Mouse (Mus musculus) left cerebral cortex, adult 11 months (tissue): ENCODE data around the gene Mecr.
A peak's percentile ranks its signal among the peaks of the same experiment; 100 is the strongest.

Experiments
- DNase-seq: peaks from one replicate; pipeline ENCODE4 v3.0.0; 2022; ENCODE audit warnings: low spot score

Mecr gene

DNA sequence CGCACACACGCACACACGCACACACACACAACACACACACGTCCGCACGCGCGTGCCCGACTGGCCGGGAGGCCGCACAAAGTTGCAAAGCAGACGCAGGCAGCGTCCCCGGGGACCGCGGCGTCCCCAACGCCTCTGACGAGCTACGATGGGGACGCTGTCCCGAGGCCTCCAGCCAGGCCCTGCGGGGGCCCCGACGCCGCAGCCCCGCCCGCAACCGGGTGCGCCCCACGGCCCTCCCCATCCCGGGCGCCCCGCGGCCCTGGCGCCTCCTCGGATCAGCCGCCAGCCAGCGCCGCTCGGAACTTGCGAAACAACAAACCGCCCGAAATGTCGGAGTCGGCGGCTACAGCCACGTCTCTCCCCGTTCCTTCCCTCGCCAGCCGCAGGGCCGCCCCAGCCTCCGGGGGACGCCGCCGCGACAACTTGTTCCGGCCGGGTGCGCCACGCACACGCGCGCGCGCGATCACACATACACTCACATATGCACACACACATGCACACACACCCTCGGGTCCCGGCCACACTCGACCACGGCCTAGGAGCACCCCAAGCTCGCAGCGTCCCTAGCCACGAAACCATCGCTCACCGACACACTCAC is 6.3 kb upstream of the Mecr start:
- DNase-seq, result no peak

DNA sequence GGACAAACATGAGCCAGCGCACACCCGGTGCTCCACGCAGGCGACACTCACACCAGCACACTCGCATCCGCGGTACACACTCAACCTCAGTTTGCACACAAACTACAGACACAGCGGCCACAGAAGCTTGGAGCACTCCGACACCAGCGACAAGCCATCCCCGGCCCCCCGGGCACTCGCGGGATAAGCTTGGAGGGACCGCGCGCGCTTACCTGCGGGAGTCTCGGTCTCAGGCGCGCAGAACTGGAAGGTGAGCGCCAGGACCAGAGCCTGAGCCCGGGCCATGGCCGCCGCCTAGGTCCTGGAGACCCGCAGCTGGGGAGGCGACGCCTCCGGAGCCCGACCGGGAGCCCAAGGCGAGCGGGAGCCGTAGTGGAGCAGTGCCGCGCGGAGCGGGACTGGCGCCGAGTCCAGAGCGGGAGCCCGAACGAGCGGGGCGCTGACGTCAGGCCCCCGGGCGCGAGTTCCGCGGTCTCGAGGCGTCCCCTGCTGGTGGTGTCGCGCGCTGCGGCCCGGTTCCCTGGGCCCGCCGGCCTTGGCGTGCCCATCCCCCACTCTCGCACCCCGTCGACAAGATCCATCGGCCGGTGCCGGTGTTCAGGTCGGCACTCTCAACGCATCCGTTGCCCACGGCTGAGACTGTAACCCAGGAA is 5.3 kb upstream of the Mecr start, which contains the start of gene Ptpru:
Gene Ptpru (minus strand): TSS at position 417 of the 653 bp plus-strand sequence.
- peak; percentile 78 for DNase-seq

DNA sequence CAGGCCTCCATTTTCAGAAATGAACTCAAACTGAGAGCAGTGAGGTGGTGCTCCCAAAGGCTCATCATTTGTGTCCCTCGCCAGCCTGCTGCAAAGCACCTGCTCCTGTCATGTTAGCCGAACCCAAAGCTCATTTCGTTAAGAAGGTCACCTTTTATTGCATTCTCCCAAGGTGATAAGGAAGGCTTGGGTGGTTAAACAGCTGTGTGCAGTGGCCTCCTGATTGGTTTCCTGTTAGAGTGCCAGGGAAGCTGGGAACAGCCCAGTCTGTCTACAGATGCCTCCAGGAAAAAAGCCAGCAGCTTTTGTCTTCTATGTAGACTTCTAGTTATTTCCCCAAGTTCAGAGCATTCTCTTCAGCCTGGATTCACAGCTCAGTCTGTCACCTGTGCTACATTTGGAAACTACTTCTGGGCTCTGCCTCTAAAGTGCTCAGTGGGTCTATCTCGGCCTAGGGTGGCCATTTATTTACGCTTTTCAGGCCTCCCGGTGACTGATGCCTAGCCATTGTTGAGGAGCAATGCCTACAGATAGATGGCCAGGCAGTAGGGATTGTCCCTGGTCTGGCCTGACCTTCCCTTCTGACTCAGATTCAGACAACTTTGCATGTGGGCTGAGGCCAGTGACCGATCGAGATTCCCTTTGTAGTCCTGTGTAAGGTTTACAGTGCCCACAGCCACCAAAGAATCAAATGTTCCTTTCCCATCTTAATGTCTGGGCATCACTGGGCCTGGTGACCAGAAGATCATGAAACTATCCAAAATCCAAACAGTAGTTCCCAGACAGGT is 2.9 kb downstream of the Mecr start:
- no peak for DNase-seq

DNA sequence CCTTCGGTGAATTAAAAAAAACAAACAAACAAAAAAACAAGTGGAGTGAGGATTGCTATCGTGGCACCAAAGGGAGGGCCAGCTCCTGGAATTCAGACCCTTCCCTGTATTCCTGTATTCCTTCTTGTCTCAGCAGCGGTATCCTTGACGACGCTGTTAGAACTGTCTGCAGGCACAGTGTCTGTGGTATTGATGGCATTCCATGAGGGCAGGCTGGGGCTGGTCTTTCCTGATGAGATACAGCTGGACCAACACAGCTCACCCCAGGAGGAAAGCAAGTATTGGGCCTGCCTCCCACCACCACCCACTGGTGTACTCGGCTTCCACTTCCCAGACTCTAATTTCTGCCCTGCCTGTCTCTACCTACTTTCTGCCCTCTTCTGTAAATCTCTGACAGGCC is 4.8 kb downstream of the Mecr start:
- no peak for DNase-seq

DNA sequence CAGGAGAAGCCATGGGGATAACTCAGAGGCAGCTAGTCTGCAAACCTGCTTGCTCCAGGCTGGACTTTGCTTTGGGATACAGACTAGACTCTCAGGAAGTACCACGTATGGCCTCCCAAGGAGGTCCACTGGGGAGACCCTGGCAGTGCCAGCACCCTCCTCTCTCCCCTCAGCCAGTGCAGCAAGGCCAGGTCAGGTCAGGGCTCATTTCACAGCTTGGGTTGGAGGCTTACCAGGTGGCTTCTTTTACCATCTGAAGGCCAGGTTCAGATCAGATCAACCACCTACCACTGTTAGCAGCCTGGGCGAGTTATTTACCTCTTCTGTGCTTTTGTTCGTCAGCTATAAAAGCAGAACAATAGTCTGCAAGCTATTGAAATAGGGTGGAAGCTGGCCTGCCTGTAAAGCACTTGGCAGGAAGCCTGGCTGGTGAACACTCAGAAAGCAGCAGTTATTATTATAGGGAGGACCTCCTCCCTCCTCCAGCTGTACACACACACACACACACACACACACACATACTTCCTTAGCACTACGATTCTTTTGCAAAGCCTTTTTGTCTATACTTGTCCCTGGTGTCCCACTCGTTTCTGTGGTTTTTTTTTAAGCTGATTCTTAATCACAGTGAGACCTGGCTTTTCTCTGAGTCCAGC is 6.8 kb downstream of the Mecr start:
- DNase-seq, result no peak

DNA sequence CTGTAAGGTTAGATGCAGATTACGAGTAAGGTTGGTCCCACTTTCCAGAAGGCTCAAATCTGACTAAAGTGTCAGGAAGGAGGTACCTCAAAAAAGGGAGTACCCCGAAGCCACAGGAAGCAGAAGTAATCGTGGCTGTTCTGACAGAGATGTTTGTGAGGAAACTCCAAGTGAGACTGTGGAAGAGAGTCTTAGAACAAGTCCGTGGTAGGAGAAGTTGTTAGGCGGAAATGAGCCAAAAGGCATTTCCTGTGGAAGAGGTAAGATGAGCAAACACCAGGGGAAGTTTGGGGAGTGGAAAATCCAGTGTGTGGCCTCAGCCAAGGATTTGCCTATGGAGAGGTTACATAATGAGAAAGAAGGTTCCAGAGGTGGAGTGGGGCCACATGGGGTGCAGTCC is 11.7 kb downstream of the Mecr start:
- no peak for DNase-seq

DNA sequence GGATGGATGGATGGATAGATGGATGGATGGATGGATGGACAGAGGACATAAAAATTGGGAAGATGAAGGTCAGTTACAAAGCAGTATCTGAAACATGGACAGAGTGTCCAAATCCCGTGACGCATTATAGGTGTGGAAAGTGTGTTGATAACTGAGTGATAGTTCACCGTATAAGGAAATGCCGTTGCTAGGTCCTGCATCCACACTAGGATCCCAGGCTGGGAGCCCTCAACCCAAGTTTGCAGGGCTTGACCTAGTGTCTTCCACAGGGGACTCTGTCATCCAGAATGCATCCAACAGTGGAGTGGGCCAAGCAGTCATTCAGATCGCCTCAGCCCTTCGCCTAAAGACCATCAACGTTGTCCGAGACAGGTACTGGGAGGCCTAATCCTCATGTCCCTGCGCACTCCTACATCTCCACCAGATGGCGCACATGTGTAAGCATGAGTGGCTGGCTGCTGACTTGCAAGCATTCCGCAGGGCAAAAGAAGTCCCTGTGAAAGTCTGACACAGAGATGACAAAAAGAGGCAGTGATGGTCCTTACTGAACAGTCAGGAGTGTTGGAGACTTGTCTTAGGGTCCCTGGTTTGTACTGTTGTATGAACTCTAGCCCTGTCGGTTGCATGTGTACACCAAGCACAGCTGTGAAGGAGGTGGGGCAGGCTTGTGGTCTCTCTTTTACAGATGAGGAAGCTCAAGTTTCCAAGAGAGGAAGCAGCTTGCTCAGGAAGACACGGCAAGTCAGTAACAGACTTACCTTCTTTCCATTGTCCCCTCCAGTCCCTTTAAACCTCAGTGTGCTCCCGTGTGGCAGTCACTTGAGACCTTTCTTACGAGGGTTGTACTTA is 17.4 kb downstream of the Mecr start:
- DNase-seq, result peak; percentile 65

DNA sequence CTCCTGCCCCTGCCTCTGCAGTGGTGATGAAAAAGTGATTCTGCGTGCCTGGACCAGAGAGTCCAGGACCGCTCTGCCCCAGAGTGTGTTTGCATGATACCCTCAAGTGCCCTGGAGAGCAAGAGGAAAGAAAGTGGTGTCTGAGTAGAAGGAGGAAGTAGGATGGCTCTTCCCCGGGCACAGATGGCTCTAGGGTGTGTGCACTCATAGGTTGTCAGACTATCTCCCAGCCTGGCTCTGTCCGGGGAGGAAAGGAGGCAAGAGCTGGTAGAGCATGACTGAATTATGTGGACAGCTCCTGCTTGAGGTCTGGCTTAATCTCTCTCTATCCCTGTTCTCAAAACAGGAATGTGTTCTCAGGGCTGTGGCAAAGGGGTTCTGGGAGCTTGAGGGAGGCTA is 18.1 kb downstream of the Mecr start:
- DNase-seq, result no peak

DNA sequence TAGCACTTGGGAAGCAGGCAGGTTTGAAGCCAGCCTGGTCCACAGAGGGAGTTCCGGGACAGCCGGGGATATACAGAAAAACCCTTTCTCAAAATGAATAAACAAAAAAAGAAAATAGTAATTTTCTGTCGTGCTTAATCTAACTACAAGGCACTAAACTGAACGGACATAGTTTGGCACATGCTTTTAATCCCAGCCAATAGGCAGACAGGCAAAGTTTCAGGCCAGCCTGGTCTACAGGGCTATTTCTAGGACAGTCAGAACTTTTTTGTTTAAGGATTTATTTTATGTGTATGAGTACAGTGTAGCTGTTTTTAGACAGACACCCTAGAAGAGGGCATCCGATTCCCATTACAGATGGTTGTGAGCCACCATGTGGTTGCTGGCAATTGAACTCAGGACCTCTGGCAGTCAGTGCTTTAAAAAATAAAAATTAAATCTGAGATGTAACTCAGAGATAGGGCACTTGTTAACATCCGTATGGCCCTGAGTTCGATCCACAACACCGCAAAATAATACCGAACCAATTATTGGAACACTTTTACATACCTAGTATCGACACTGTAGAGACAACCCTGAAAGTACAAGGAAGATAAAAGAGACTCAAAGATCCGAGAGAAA is 29.5 kb downstream of the Mecr start:
- DNase-seq, result peak; percentile 18

DNA sequence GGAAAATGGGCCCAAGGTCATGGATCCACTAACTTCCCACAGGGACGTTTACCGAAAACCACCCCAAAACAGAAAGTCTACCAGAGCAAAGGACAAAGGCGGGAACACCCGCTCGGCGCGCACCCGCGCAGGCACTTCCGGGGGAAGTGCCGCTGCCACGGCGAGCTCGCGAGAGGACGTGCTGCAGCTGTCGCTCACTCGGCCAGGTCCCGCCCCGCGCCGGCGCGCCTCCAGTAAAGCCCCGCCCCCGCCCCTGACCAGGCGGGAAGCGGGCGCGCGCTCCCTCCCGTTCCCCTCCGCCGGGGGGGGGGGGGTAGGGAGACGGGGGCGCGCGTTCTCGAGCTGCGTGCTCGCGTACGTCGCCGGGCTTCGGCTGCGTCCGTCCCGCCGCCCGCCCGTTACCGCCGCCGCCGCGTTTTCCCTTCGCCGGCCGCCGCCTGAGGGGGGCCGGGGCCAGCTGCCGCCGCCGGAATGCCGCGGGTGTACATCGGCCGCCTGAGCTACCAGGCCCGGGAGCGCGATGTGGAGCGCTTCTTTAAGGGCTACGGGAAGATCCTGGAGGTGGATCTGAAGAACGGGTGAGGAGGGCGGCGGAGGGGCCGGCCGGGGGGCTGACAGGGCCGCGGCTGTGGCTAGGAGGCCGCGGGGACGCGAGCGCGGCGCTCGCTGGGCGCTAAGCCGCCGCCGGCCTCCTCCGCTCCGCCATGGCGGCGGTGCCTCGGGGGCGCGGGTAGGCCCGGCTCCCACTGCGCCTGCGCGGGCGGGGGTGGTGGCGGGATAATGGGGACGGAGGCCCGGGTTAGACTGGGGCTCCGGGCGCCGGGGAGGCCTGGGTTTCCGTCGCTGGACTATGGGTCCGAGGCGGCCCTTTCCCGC is 30.3 kb downstream of the Mecr start, which contains the start of gene Srsf4:
Gene Srsf4 (plus strand): TSS at position 325 of the 876 bp plus-strand sequence.
- DNase-seq, result peak; percentile 83

DNA sequence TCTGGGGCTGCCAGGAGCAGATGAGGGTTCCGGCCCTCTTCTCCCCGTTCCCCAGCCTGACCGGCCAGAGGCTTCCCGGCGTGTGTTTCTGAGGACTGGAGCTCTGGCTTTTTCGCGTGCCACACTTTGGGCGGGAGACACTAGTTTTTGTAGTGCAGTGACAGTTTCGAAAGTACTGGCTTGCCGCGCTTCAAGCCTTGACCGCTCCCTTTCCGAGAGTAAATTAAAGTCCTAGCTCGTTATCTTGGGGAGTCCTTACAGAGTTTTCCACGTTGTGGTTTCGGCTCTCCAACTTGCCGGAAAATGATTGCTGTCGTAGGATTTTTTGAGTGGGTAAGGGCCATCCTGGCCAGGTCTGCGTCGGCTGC is 30.9 kb downstream of the Mecr start:
- DNase-seq, result no peak

DNA sequence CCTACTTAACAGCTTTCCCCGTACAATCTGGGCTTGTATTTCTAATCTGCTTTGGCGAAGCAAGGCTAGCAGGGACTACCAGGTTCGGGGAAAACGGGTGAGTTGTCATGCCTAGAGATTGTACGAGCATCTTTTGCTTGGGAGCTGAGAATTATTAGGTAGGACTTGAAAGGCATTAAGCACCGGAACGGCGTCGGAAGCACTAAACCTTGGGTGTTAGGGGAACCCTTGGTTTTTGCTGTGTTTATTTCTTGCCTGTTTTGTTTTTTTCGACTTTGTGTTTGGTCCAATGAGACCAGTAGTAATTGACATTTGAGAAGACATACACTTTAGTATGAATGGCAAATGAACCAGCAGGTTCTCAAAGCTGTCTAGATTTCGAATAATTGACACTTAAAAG is 31.3 kb downstream of the Mecr start:
- no peak for DNase-seq

DNA sequence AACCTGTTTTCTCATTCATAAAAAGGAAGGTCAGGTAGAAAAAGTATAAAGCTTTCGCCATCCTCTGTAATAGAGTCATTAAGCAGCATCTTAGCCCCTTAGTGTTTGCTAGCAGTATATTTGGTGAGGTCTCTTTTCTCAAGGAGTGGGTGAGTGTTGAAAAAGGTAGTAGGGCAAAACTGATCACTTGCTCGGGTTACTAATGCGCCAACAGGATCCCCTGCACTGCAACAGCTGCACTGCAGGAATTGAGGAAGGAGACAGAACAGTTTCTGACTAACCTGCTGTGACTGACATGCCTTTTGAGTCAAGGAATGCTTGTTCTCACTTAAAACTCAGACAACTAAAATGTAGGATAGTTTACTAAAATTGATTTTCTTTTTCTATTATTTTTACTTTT is 32.0 kb downstream of the Mecr start:
- no peak for DNase-seq

DNA sequence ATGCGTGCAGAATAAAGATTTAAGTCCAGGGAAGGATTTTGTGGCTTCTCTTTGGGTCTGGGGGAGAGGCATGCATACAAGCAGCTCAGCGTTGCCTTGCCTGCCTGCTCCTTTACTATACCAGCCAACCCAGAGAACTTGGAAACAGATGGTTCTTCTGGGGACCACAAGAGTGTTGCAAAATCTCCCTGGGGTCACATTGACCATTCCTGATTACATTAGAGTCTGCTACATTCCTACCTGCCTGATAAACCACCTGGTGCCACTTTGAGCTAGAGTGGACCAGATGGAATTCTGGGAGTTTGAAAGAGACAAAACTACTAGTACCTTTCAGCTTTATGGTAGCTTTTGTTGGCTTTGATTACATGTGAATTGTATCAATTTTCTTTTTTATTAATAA is 33.6 kb downstream of the Mecr start:
- no peak for DNase-seq

DNA sequence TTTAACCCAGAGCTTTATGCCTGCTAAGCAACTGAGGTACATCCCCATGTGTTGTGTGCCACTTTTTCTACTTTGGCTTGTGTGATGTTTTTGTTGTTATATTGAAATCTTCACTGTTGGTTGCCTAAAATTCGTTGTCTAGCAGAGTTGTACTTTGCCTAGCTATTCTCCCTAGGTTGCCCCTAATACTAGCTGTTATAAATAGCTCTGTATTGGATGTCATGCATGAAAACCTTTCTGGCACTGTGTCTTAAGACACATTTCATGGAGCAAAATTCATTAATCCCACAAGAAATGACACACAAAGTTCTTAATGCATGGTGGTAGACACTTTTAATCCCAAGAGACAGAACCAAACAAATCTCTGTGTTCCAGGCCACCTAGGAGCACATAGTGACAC is 36.4 kb downstream of the Mecr start:
- no peak for DNase-seq

DNA sequence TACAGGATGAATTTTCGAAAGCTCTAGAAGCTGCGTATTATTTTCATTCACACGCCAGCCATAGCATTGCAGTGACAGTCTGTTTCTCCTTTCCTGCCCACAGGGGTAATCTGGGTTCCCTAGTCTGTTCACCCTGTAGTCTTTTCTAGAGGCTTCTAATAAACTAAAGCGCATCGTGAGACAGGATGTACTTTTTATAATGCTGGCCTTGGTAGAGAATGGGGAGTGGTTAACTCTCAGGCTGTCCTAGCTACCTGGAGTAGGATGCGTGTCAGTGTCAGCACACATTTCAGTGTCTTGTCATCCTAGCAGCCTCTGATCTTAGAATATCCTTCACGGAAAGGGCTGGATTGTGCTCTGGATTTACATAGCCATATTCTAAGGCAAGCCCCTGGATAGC is 38.0 kb downstream of the Mecr start:
- no peak for DNase-seq

DNA sequence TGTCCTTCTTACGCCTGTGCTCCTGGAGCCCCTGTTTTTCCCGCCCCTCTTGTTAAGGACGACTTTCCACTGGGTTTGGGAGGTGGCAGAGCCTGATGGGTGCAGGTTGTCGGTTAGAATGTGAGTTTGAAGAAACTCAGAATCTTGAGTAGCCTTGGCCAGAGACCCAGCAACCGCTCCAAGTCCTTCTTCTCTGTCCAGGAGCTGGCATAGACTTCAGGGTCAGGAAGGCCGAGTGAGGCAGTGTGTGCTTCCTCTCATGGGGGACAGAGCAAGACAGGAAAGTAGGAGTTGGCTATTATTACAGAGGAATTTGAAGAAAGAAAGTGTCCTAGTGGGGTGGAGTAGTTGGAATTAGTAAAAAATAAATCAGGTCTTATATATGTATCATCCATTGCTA is 40.3 kb downstream of the Mecr start:
- DNase-seq, result no peak

DNA sequence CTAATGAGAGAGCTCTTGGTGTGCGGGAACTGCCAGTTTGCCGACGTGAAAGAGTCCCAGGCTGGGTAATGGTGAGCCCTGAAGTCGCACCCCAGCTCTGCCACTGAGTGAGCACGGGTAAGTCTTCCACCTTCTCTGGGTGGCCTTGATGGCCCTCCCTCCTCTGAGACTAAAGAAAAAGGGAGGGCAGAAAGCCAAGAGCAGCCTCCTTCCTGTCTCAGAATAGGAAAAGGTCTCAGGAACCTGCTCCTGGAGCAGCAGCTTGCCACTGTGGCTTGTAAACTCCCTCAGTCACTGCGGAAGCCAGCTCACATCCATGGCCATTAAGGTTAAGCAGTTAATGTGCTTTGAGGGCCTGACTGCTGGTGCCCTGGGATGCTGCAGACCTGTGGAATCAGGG is 42.1 kb downstream of the Mecr start:
- no peak for DNase-seq

DNA sequence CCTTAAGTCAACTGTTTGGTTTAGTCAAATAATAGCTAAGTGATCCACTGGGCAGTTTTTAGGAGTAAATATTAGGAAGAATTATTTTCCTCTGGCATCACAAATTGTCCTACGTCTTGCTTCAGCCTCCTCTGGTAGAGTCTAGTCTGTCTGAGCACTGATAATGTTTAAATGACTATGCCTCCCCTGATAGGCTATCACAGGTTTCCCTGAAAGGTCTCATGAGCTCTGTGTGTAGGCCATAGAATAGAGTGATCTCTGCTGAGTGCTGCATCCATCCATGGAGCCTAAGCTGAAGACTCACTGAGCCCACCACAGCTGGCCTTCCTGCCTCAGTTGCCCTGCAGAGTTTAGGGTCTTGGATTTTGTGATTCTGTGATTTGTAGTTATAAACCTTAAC is 45.3 kb downstream of the Mecr start:
- no peak for DNase-seq

DNA sequence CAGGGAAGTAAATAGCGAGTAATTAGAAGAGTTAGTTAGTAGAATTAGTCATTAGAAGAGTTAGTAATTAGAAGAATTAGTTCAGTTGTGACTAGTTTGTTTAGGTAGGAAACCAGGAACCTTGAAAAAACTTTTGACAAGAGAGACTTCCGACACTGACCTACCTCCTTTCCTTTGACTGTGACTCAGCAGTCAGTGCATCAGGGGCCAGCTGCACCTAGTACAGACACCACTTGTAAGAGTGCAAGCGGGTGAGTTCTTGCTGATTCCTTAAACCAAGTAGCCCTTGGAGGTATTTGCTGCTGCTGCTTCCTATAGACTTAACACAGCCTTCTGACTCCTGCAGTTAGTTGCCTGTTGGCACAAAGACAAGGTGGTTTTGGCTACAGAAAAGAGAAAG is 47.4 kb downstream of the Mecr start:
- DNase-seq, result no peak
